Mouse (Mus musculus) liver, postnatal 0 days (tissue): ENCODE results near the gene Kcnj8. TPM values are rescaled to one million over a fixed set of nuclear protein-coding genes. Genes with fewer than 3 reads are reported as not detected.

Experiments used
- ATAC-seq: fragments of 200-750 bp; cut with Nextera tagmentation; 2 replicates; pipeline ENCODE4 v1.8.0; 2017; ENCODE audit warnings: mild to moderate bottlenecking, moderate library complexity
- DNase-seq: peaks from one replicate; pipeline ENCODE4 v3.0.0-alpha.2; 2016
- H3K27ac ChIP-seq: fragments of 300-500 bp; sonication (generic); 2 replicates; pipeline ENCODE4 v1.5.1; 2014; ENCODE audit warnings: antibody characterized with exemption, moderate library complexity, mild to moderate bottlenecking, low read depth
- H3K27me3 ChIP-seq: fragments of 300-500 bp; sonication (generic); 2 replicates; pipeline ENCODE4 v1.6.1; 2014; ENCODE audit warnings: low read length, control low read depth, mixed read lengths; ENCODE audit not compliant: insufficient read depth
- H3K36me3 ChIP-seq: fragments of 300-500 bp; sonication (generic); replicated peaks from 2 replicates; pipeline ENCODE4 v1.6.1; 2014; ENCODE audit warnings: mild to moderate bottlenecking, control low read depth, low read length, moderate library complexity, mixed read lengths; ENCODE audit not compliant: insufficient read depth
- H3K4me1 ChIP-seq: fragments of 300-500 bp; sonication (generic); 2 replicates; pipeline ENCODE4 v1.6.1; 2014; ENCODE audit warnings: antibody characterized with exemption, mild to moderate bottlenecking, control low read depth; ENCODE audit not compliant: insufficient read depth
- H3K4me2 ChIP-seq: fragments of 300-500 bp; sonication (generic); 2 replicates; pipeline ENCODE4 v1.6.1; 2014; ENCODE audit warnings: low read depth, mild to moderate bottlenecking, low read length, moderate library complexity, mixed read lengths
- H3K4me3 ChIP-seq: fragments of 300-500 bp; sonication (generic); 2 replicates; pipeline ENCODE4 v1.5.1; 2014; ENCODE audit warnings: low read depth, low read length
- H3K9ac ChIP-seq: fragments of 300-500 bp; sonication (generic); replicated peaks from 2 replicates; pipeline ENCODE4 v1.6.1; 2014; ENCODE audit warnings: mild to moderate bottlenecking, moderate library complexity
- H3K9me3 ChIP-seq: fragments of 300-500 bp; sonication (generic); 2 replicates; pipeline ENCODE4 v1.6.1; 2016; ENCODE audit warnings: mild to moderate bottlenecking, control low read depth, low read length, mixed read lengths
- CTCF ChIP-seq: sonication (generic); IDR thresholded peaks from 2 replicates; pipeline ENCODE4 v1.5.1; 2016; ENCODE audit warnings: antibody characterized with exemption, low read depth
- EP300 ChIP-seq: IDR thresholded peaks from 2 replicates; pipeline ENCODE4 v1.6.1; 2016; ENCODE audit warnings: antibody characterized with exemption, low read depth, mild to moderate bottlenecking
- WGBS: fragments of 180-500 bp; shearing (Covaris S2); extraction: QIAGEN DNeasy Blood & Tissue Kit; methylation state at CpG from one replicate; pipeline ENCODE4 v1.1.7; 2014; ENCODE audit not compliant: insufficient replicate concordance; 5-methylcytosine and 5-hydroxymethylcytosine counted together
- polyA plus RNA-seq: library from polyadenylated mRNA; unstranded; fragments of >200 nt; fragmentation: Nextera tagmentation; extraction: Ambion mirVana; gene quantifications from 2 replicates; pipeline ENCODE4 v1.2.1, GENCODE M21; 2015

The Kcnj8 gene
- polyA plus RNA-seq, 1 experiment from 2014 or later: 6.2 TPM

DNA sequence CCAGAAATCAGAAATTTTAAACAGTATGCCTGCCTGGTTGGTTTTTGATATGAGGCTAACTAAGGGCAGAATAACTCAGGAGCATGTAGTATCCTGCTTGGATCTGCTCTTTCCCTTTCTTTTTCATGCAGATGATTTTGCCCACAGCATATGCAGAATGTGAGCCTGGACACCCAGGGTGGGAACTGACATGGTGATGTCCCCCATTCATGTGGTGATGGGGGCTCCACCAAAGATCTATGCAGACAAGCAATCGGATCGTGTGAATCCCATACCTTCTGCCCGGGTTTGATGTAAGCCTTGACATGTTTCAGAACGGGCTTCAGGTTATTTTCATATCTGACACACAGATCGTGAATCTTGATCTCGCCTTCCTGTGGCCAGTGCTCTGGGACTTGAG lies 31.4 kb upstream of the Kcnj8 start:
- Histone ChIP-seq H3K27me3 (no peaks in the 10 kb centered on the region), H3K4me3 (no peak overlapping the region), H3K27ac (no peak overlapping the region), H3K9me3 (no peaks in the 10 kb centered on the region), H3K4me1 (no peaks in the 10 kb centered on the region), H3K4me2 (no peak overlapping the region), H3K36me3 (no peaks in the 10 kb centered on the region), H3K9ac (no peak overlapping the region)
- TF ChIP-seq CTCF (no peak), EP300 (no peak)
- ATAC-seq (no peak), DNase-seq (no peak)
- WGBS: 60% methylated on average over 6 of the region's 6 CpGs

GRCm38 (mm10) chr6:142578831-142579230 lies 7.4 kb upstream of the Kcnj8 start:
- Histone ChIP-seq H3K27me3 (no peaks in the 10 kb centered on the region), H3K36me3 (no peaks in the 10 kb centered on the region), H3K9ac (no peak overlapping the region), H3K4me2 (no peak overlapping the region), H3K4me1 (no peaks in the 10 kb centered on the region), H3K4me3 (no peak overlapping the region), H3K27ac (no peak overlapping the region), H3K9me3 (no peaks in the 10 kb centered on the region)
- ATAC-seq: no peak
- TF ChIP-seq EP300 (no peak), CTCF (no peak)
- no peak for DNase-seq
- WGBS: 76% methylated on average over 4 of the region's 4 CpGs

GRCm38 (mm10) chr6:142577801-142578200 lies 6.4 kb upstream of the Kcnj8 start:
- Histone ChIP-seq H3K9me3 (no peaks in the 10 kb centered on the region), H3K4me2 (no peak overlapping the region), H3K27me3 (no peaks in the 10 kb centered on the region), H3K4me3 (no peak overlapping the region), H3K4me1 (no peaks in the 10 kb centered on the region), H3K9ac (no peak overlapping the region), H3K36me3 (no peaks in the 10 kb centered on the region), H3K27ac (no peak overlapping the region)
- 66% methylated on average over 6 of the region's 6 CpGs for WGBS
- TF ChIP-seq EP300 (no peak), CTCF (no peak)
- DNase-seq: no peak
- no peak for ATAC-seq

GRCm38 (mm10) chr6:142572876-142573275 lies 1.5 kb upstream of the Kcnj8 start:
- Histone ChIP-seq H3K27me3 (peaks cover 21% of the 10 kb centered on the region), H3K9me3 (no peaks in the 10 kb centered on the region), H3K4me2 (no peak overlapping the region), H3K4me3 (no peak overlapping the region), H3K4me1 (0 out of 2 replicates have a peak, but pooled peaks cover 12% of the 10 kb centered on the region), H3K27ac (no peak overlapping the region), H3K36me3 (no peaks in the 10 kb centered on the region), H3K9ac (no peak overlapping the region)
- ATAC-seq (no peak; the same call in 1 of the 2 replicates), DNase-seq (no peak)
- no peak for TF ChIP-seq CTCF
- TF ChIP-seq EP300: no peak
- WGBS: 15% methylated on average over 6 of the region's 6 CpGs

DNA sequence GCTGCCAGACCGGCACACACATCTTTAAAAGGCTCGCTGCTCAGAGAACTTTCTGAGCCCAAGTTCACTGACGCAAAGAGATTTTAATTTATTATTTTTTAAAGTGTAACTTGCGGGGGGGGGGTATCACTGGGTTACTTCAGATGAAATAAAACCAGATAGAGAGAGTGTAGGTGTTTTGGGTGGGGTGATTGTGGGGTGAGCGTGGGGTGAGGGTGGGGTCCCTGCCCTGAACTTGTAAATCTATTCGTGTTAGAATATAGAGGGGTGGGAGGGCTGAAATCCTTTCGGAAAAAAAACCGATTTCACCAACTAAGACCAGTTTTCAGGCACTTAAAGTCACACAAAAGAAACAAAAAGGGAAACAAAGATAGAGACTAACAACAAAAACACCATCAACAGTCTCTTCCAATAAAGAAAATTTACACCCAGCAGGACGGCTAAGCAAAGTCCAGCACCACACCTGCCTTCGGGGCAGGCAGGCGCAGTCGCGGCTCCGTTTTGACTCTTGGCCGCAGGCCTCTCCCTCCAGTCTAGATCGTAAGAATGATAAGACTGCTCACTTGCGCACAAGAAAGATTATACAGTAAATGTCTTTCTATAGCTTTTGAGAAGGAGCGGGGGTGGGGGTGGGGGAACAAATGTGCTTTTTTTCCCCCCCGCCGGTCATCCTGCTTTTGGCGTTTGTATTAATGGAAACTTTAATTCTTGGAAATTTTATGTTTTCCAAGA lies 381 bp upstream of the Kcnj8 start:
- Histone ChIP-seq H3K27me3 (peaks cover 21% of the 10 kb centered on the region), H3K4me1 (0 out of 2 replicates have a peak, but pooled peaks cover 12% of the 10 kb centered on the region), H3K9me3 (no peaks in the 10 kb centered on the region), H3K27ac (no peak overlapping the region), H3K9ac (peak overlapping the region; percentile 18; the same call in 1 of the 2 replicates), H3K4me3 (peak overlapping the region; percentile 49), H3K36me3 (no peaks in the 10 kb centered on the region), H3K4me2 (peak overlapping the region; percentile 70)
- ATAC-seq: no peak
- 4% methylated on average over 21 of the region's 21 CpGs for WGBS
- TF ChIP-seq CTCF: no peak
- no peak for TF ChIP-seq EP300
- DNase-seq: no peak

- TF ChIP-seq EP300 (no peak), CTCF (no peak)
- peak overlapping the region; percentile 70 for H3K4me2 ChIP-seq
- H3K4me3 ChIP-seq: peak overlapping the region; percentile 49
- ATAC-seq (no peak), DNase-seq (no peak)
- H3K9ac ChIP-seq: no peak overlapping the region
- H3K36me3 ChIP-seq: no peaks in the 10 kb centered on the region
- H3K27me3 ChIP-seq: peaks cover 21% of the 10 kb centered on the region
- WGBS: 12% methylated on average over 30 of the region's 30 CpGs
- H3K9me3 ChIP-seq: no peaks in the 10 kb centered on the region
- 0 out of 2 replicates have a peak, but pooled peaks cover 12% of the 10 kb centered on the region for H3K4me1 ChIP-seq
- no peak overlapping the region for H3K27ac ChIP-seq
Measured at GRCm38 (mm10) chr6:142570046-142570770, 1.2 kb downstream of the Kcnj8 start.
